Mouse (Mus musculus): ENCODE measurements at regions not wholly inside any gene's neighbourhood (a gene's known extent, or its start where the extent isn't known, plus 50 kb on each side); places are given as distances from the start of the nearest gene placed in this dataset.

GRCm38 (mm10) chr3:80372436-80372835 is 430.2 kb downstream of the Gria2 start:
- Histone ChIP-seq H3K4me1 (ENCODE audit: control insufficient read depth, insufficient read depth, low read length) (no peaks in the 10 kb centered on the region), H3K4me3 (replicated peaks; ENCODE audit: extremely low read depth, low read depth, low read length) (no peak overlapping the region)
- TF ChIP-seq CTCF (IDR thresholded peaks at IDR 0.05; ENCODE audit: insufficient read depth, low read length), result no peak
- no peak for TF ChIP-seq POLR2A (IDR thresholded peaks at IDR 0.05; ENCODE audit: borderline replicate concordance, extremely low read depth, low read depth, low read length)
- WGBS, result 52% methylated on average over 3 of the region's 3 CpGs
- DNase-seq, result no peak

GRCm38 (mm10) chr3:80385986-80386385 is 416.6 kb downstream of the Gria2 start:
- WGBS, result 81% methylated on average over 2 of the region's 2 CpGs
- H3K4me3 ChIP-seq (replicated peaks; ENCODE audit: extremely low read depth, low read depth, low read length), result no peak overlapping the region
- TF ChIP-seq POLR2A (IDR thresholded peaks at IDR 0.05; ENCODE audit: borderline replicate concordance, extremely low read depth, low read depth, low read length), result no peak
- no peak for TF ChIP-seq CTCF (IDR thresholded peaks at IDR 0.05; ENCODE audit: insufficient read depth, low read length)
- no peaks in the 10 kb centered on the region for H3K4me1 ChIP-seq (ENCODE audit: control insufficient read depth, insufficient read depth, low read length)
- DNase-seq, result no peak

GRCm38 (mm10) chr3:80396240-80396639 is 406.4 kb downstream of the Gria2 start:
- WGBS, result 66% methylated on average over 4 of the region's 4 CpGs
- H3K4me3 ChIP-seq (replicated peaks; ENCODE audit: extremely low read depth, low read depth, low read length), result no peak overlapping the region
- DNase-seq, result no peak
- TF ChIP-seq CTCF (IDR thresholded peaks at IDR 0.05; ENCODE audit: insufficient read depth, low read length) (no peak), POLR2A (IDR thresholded peaks at IDR 0.05; ENCODE audit: borderline replicate concordance, extremely low read depth, low read depth, low read length) (no peak)
- no peaks in the 10 kb centered on the region for H3K4me1 ChIP-seq (ENCODE audit: control insufficient read depth, insufficient read depth, low read length)

GRCm38 (mm10) chr3:80420453-80420852 is 382.2 kb downstream of the Gria2 start:
- 84% methylated on average over 3 of the region's 3 CpGs for WGBS
- no peak for DNase-seq
- Histone ChIP-seq H3K4me1 (ENCODE audit: control insufficient read depth, insufficient read depth, low read length) (no peaks in the 10 kb centered on the region), H3K4me3 (replicated peaks; ENCODE audit: extremely low read depth, low read depth, low read length) (no peak overlapping the region)
- no peak for TF ChIP-seq CTCF (IDR thresholded peaks at IDR 0.05; ENCODE audit: insufficient read depth, low read length)
- no peak for TF ChIP-seq POLR2A (IDR thresholded peaks at IDR 0.05; ENCODE audit: borderline replicate concordance, extremely low read depth, low read depth, low read length)

- TF ChIP-seq POLR2A (IDR thresholded peaks at IDR 0.05; ENCODE audit: borderline replicate concordance, extremely low read depth, low read depth, low read length) (no peak), CTCF (IDR thresholded peaks at IDR 0.05; ENCODE audit: insufficient read depth, low read length) (no peak)
- Histone ChIP-seq H3K4me1 (ENCODE audit: control insufficient read depth, insufficient read depth, low read length) (no peaks in the 10 kb centered on the region), H3K4me3 (replicated peaks; ENCODE audit: extremely low read depth, low read depth, low read length) (no peak overlapping the region)
- WGBS, result 88% methylated on average over 3 of the region's 3 CpGs
- no peak for DNase-seq
Measured at GRCm38 (mm10) chr3:80421461-80421860, 381.2 kb downstream of the Gria2 start.

GRCm38 (mm10) chr3:80422106-80422505 is 380.5 kb downstream of the Gria2 start:
- TF ChIP-seq POLR2A (IDR thresholded peaks at IDR 0.05; ENCODE audit: borderline replicate concordance, extremely low read depth, low read depth, low read length) (no peak), CTCF (IDR thresholded peaks at IDR 0.05; ENCODE audit: insufficient read depth, low read length) (no peak)
- 83% methylated on average over 3 of the region's 3 CpGs for WGBS
- H3K4me3 ChIP-seq (replicated peaks; ENCODE audit: extremely low read depth, low read depth, low read length), result no peak overlapping the region

GRCm38 (mm10) chr3:80422646-80423045 is 380.0 kb downstream of the Gria2 start:
- TF ChIP-seq CTCF (IDR thresholded peaks at IDR 0.05; ENCODE audit: insufficient read depth, low read length) (no peak), POLR2A (IDR thresholded peaks at IDR 0.05; ENCODE audit: borderline replicate concordance, extremely low read depth, low read depth, low read length) (no peak)
- 75% methylated on average over 4 of the region's 4 CpGs for whole genome bisulfite sequencing
- no peak for DNase-seq
- Histone ChIP-seq H3K4me3 (replicated peaks; ENCODE audit: extremely low read depth, low read depth, low read length) (no peak overlapping the region), H3K4me1 (ENCODE audit: control insufficient read depth, insufficient read depth, low read length) (no peaks in the 10 kb centered on the region)

More at GRCm38 (mm10) chr3:80422106-80422505, 380.5 kb downstream of the Gria2 start:
- H3K4me1 ChIP-seq (ENCODE audit: control insufficient read depth, insufficient read depth, low read length), result no peaks in the 10 kb centered on the region
- no peak for DNase-seq

Measured in lung, adult 2 months (tissue).